Mouse (Mus musculus): ENCODE results near the gene Mpig6b.

GRCm38 (mm10) chr17:35108097-35108496, 42.1 kb upstream of the Mpig6b start, which contains the start of gene Ly6g5c:
- no peak for TF ChIP-seq CTCF (IDR thresholded peaks at IDR 0.05; ENCODE audit: borderline replicate concordance, extremely low read depth, insufficient read depth, insufficient read length)
- TF ChIP-seq POLR2A (IDR thresholded peaks at IDR 0.05; ENCODE audit: borderline replicate concordance, extremely low read depth, insufficient read depth, insufficient read length, poor library complexity, severe bottlenecking) = no peak

All from brain, embryonic 14.5 days (tissue).